Mouse (Mus musculus) embryonic facial prominence, embryonic 11.5 days (tissue): Measurements from ENCODE around the gene Pard3b. TPM values are rescaled to one million over a fixed set of nuclear protein-coding genes. Genes with fewer than 3 reads are reported as not detected.

Experiments used
- ATAC-seq: fragments of 200-750 bp; cut with Nextera tagmentation; replicated peaks from 2 replicates; pipeline ENCODE4 v1.8.0; 2017; ENCODE audit warnings: low read depth; ENCODE audit not compliant: insufficient number of reproducible peaks, low FRiP score, low TSS enrichment
- DNase-seq: peaks from one replicate; pipeline ENCODE4 v3.0.0-alpha.2; 2015; ENCODE audit warnings: low spot score
- H3K27ac ChIP-seq: fragments of 300-500 bp; sonication (generic); replicated peaks from 2 replicates; pipeline ENCODE4 v1.5.1; 2014; ENCODE audit warnings: mild to moderate bottlenecking, low read depth, low read length, control low read depth
- H3K27me3 ChIP-seq: fragments of 300-500 bp; sonication (generic); 2 replicates; pipeline ENCODE4 v1.6.1; 2014; ENCODE audit warnings: mild to moderate bottlenecking, low read length, moderate library complexity, mixed read lengths; ENCODE audit not compliant: control insufficient read depth, insufficient read depth
- H3K36me3 ChIP-seq: fragments of 300-500 bp; sonication (generic); replicated peaks from 2 replicates; pipeline ENCODE4 v1.6.1; 2014; ENCODE audit warnings: low read depth, mild to moderate bottlenecking, low read length, moderate library complexity, mixed read lengths; ENCODE audit not compliant: control insufficient read depth, insufficient read depth
- H3K4me1 ChIP-seq: fragments of 300-500 bp; sonication (generic); 2 replicates; pipeline ENCODE4 v1.6.1; 2014; ENCODE audit warnings: low read length, mixed read lengths; ENCODE audit not compliant: control insufficient read depth, insufficient read depth
- H3K4me2 ChIP-seq: fragments of 300-500 bp; sonication (generic); 2 replicates; pipeline ENCODE4 v1.6.1; 2014; ENCODE audit warnings: low read depth, mild to moderate bottlenecking, control low read depth, low read length, moderate library complexity
- H3K4me3 ChIP-seq: fragments of 300-500 bp; sonication (generic); 2 replicates; pipeline ENCODE4 v1.5.1; 2014; ENCODE audit warnings: low read depth, low read length, control low read depth
- H3K9ac ChIP-seq: fragments of 300-500 bp; sonication (generic); replicated peaks from 2 replicates; pipeline ENCODE4 v1.6.1; 2014; ENCODE audit warnings: mild to moderate bottlenecking, control low read depth, low read length
- H3K9me3 ChIP-seq: fragments of 300-500 bp; sonication (generic); replicated peaks from 2 replicates; pipeline ENCODE4 v1.6.1; 2016; ENCODE audit warnings: mild to moderate bottlenecking, low read length, inconsistent platforms, mixed read lengths; ENCODE audit not compliant: control insufficient read depth
- WGBS: fragments of 180-500 bp; shearing (Covaris S2); extraction: QIAGEN DNeasy Blood & Tissue Kit; methylation state at CpG from one replicate; pipeline ENCODE4 v1.1.7; 2014; 5-methylcytosine and 5-hydroxymethylcytosine counted together
- polyA plus RNA-seq: library from polyadenylated mRNA; unstranded; fragments of >200 nt; fragmentation: Nextera tagmentation; extraction: Ambion mirVana; gene quantifications from 2 replicates; pipeline ENCODE4 v1.2.1, GENCODE M21; 2014

Pard3b gene
- polyA plus RNA-seq, 1 experiment from 2014 or later: 7.7 TPM

- Histone ChIP-seq H3K9me3 (no peaks in the 10 kb centered on the region), H3K27ac (no peak overlapping the region), H3K4me2 (no peak overlapping the region), H3K36me3 (no peaks in the 10 kb centered on the region), H3K4me3 (no peak overlapping the region), H3K9ac (no peak overlapping the region), H3K27me3 (no peaks in the 10 kb centered on the region), H3K4me1 (no peaks in the 10 kb centered on the region)
- no peak for DNase-seq
- WGBS: 66% methylated on average over 4 of the region's 4 CpGs
- no peak for ATAC-seq
Observed at GRCm38 (mm10) chr1:62344286-62344685, 705.7 kb downstream of the Pard3b start.

GRCm38 (mm10) chr1:62348371-62348770 lies 709.7 kb downstream of the Pard3b start:
- Histone ChIP-seq H3K9me3 (no peaks in the 10 kb centered on the region), H3K4me1 (no peaks in the 10 kb centered on the region), H3K4me2 (no peak overlapping the region), H3K27ac (no peak overlapping the region), H3K27me3 (no peaks in the 10 kb centered on the region), H3K9ac (no peak overlapping the region), H3K36me3 (no peaks in the 10 kb centered on the region), H3K4me3 (no peak overlapping the region)
- ATAC-seq (no peak), DNase-seq (no peak)
- WGBS: 94% methylated on average over 4 of the region's 4 CpGs

- Histone ChIP-seq H3K4me3 (no peak overlapping the region), H3K9me3 (no peaks in the 10 kb centered on the region), H3K36me3 (no peaks in the 10 kb centered on the region), H3K4me1 (no peaks in the 10 kb centered on the region), H3K9ac (no peak overlapping the region), H3K4me2 (no peak overlapping the region), H3K27ac (no peak overlapping the region), H3K27me3 (no peaks in the 10 kb centered on the region)
- 62% methylated on average over 4 of the region's 4 CpGs for WGBS
- ATAC-seq: no peak
- DNase-seq: no peak
Observed at GRCm38 (mm10) chr1:62355496-62355895, 716.9 kb downstream of the Pard3b start.

GRCm38 (mm10) chr1:62374427-62375050 lies 735.9 kb downstream of the Pard3b start:
- H3K27ac ChIP-seq: no peak overlapping the region
- no peaks in the 10 kb centered on the region for H3K9me3 ChIP-seq
- H3K4me2 ChIP-seq: no peak overlapping the region
- no peak overlapping the region for H3K9ac ChIP-seq
- H3K4me3 ChIP-seq: no peak overlapping the region
- no peaks in the 10 kb centered on the region for H3K36me3 ChIP-seq
- ATAC-seq (no peak), DNase-seq (peak; percentile 58)
- WGBS: 38% methylated on average over 7 of the region's 7 CpGs
- no peaks in the 10 kb centered on the region for H3K27me3 ChIP-seq
- no peaks in the 10 kb centered on the region for H3K4me1 ChIP-seq

- no peak for ATAC-seq
- no peak for DNase-seq
- 89% methylated on average over 4 of the region's 4 CpGs for WGBS
- H3K27ac ChIP-seq: no peak overlapping the region
- no peaks in the 10 kb centered on the region for H3K36me3 ChIP-seq
- H3K4me2 ChIP-seq: no peak overlapping the region
- no peaks in the 10 kb centered on the region for H3K4me1 ChIP-seq
- no peaks in the 10 kb centered on the region for H3K27me3 ChIP-seq
- no peaks in the 10 kb centered on the region for H3K9me3 ChIP-seq
- H3K4me3 ChIP-seq: no peak overlapping the region
- H3K9ac ChIP-seq: no peak overlapping the region
Observed at GRCm38 (mm10) chr1:62378335-62378734, 739.7 kb downstream of the Pard3b start.

- Histone ChIP-seq H3K4me2 (no peak overlapping the region), H3K4me1 (no peaks in the 10 kb centered on the region), H3K27me3 (no peaks in the 10 kb centered on the region), H3K9ac (no peak overlapping the region), H3K4me3 (no peak overlapping the region), H3K27ac (no peak overlapping the region), H3K36me3 (no peaks in the 10 kb centered on the region), H3K9me3 (no peaks in the 10 kb centered on the region)
- DNase-seq: peak; percentile 30
- no peak for ATAC-seq
- 33% methylated on average over 14 of the region's 14 CpGs for WGBS
Observed at GRCm38 (mm10) chr1:62382807-62383514, 744.3 kb downstream of the Pard3b start.

- ATAC-seq (no peak), DNase-seq (no peak)
- H3K4me1 ChIP-seq: no peaks in the 10 kb centered on the region
- no peaks in the 10 kb centered on the region for H3K27me3 ChIP-seq
- 96% methylated on average over 1 of the region's 1 CpGs for WGBS
- H3K9me3 ChIP-seq: no peaks in the 10 kb centered on the region
- no peak overlapping the region for H3K27ac ChIP-seq
- no peak overlapping the region for H3K4me3 ChIP-seq
- no peaks in the 10 kb centered on the region for H3K36me3 ChIP-seq
- H3K4me2 ChIP-seq: no peak overlapping the region
- H3K9ac ChIP-seq: no peak overlapping the region
Observed at GRCm38 (mm10) chr1:62384241-62384640, 745.6 kb downstream of the Pard3b start.

- H3K9ac ChIP-seq: no peak overlapping the region
- no peak overlapping the region for H3K4me3 ChIP-seq
- no peak overlapping the region for H3K4me2 ChIP-seq
- no peaks in the 10 kb centered on the region for H3K4me1 ChIP-seq
- H3K9me3 ChIP-seq: no peaks in the 10 kb centered on the region
- 75% methylated on average over 4 of the region's 4 CpGs for WGBS
- DNase-seq (no peak), ATAC-seq (no peak)
- no peak overlapping the region for H3K27ac ChIP-seq
- no peaks in the 10 kb centered on the region for H3K27me3 ChIP-seq
- no peaks in the 10 kb centered on the region for H3K36me3 ChIP-seq
Observed at GRCm38 (mm10) chr1:62388013-62388412, 749.4 kb downstream of the Pard3b start.
